32 mouse cellular contexts compared by ENCODE assay signal in the genomic region with DNA sequence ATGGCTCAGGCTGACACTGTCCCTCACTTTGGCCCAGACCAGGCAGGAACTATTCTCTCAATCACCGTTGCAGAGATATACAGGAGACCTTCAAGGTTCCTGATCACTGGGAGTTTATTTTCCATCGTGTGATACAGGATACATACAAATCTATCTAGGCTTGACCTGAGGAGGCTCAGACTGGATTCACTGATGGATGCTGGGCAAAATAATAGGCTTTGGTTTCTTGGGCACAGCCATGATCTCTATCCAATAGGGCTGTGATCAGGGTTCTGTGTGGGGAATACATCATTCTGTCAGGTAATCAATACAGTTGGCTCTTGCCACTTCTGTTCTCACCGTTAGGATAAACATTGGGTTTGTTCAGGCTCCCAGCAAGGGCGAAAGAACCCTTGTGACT.
"Had no signal": no experiment of that assay in that cellular context is flagged by ENCODE, and none has a peak within 500 bp of the region (broad histone marks: within the 10 kb centered on the region; RNA-seq: fewer than 3 reads in every experiment).

No protein-coding gene starts in this region.

- H3K9me3 ChIP-seq: limb, embryonic 10.5 days; limb, embryonic 12.5 days; limb, embryonic 13.5 days; limb, embryonic 15.5 days; liver, embryonic 12.5 days; liver, embryonic 13.5 days; liver, embryonic 15.5 days; lung, embryonic 15.5 days; megakaryocyte, embryonic 14.5 days; midbrain, embryonic 10.5 days; midbrain, embryonic 12.5 days; midbrain, embryonic 13.5 days; midbrain, embryonic 15.5 days; neural tube, embryonic 12.5 days had no signal

- H3K9ac ChIP-seq: limb, embryonic 12.5 days; limb, embryonic 13.5 days; limb, embryonic 15.5 days; liver, embryonic 12.5 days; liver, embryonic 13.5 days; liver, embryonic 14.5 days; liver, embryonic 15.5 days; liver, postnatal 0 days; lung, embryonic 14.5 days; lung, embryonic 15.5 days; midbrain, embryonic 12.5 days; midbrain, embryonic 13.5 days; midbrain, embryonic 15.5 days; neural tube, embryonic 12.5 days had no signal

- H3K27ac ChIP-seq: limb, embryonic 10.5 days; limb, embryonic 12.5 days; limb, embryonic 13.5 days; limb, embryonic 15.5 days; liver, embryonic 12.5 days; liver, embryonic 13.5 days; liver, embryonic 14.5 days; liver, embryonic 15.5 days; lung, embryonic 15.5 days; macrophage; midbrain, embryonic 10.5 days; midbrain, embryonic 12.5 days; midbrain, embryonic 13.5 days; midbrain, embryonic 15.5 days; neural tube, embryonic 12.5 days had no signal

- H3K27me3 ChIP-seq: limb, embryonic 12.5 days; limb, embryonic 13.5 days; limb, embryonic 15.5 days; liver, embryonic 12.5 days; liver, embryonic 13.5 days; liver, embryonic 15.5 days; lung, embryonic 15.5 days; midbrain, embryonic 12.5 days; midbrain, embryonic 13.5 days; midbrain, embryonic 15.5 days; neural tube, embryonic 12.5 days had no signal

- H3K4me3 ChIP-seq: limb, embryonic 10.5 days; limb, embryonic 12.5 days; limb, embryonic 13.5 days; limb, embryonic 15.5 days; liver, embryonic 12.5 days; liver, embryonic 13.5 days; liver, embryonic 15.5 days; lung, embryonic 15.5 days; megakaryocyte, embryonic 14.5 days; midbrain, embryonic 10.5 days; midbrain, embryonic 12.5 days; midbrain, embryonic 13.5 days; midbrain, embryonic 15.5 days; myocyte; neural tube, embryonic 12.5 days had no signal

- H3K36me3 ChIP-seq: limb, embryonic 10.5 days; limb, embryonic 12.5 days; limb, embryonic 13.5 days; liver, embryonic 12.5 days; liver, embryonic 13.5 days; liver, embryonic 15.5 days; lung, embryonic 15.5 days; midbrain, embryonic 15.5 days; neural tube, embryonic 12.5 days had no signal

- DNase-seq: left cerebral cortex, postnatal 4 days; liver; liver, embryonic 13.5 days; liver, postnatal 0 days; lung, adult 18-20 months; lung, adult 2 months; lung, embryonic 14.5 days; lung, postnatal 10 days; lung, postnatal 14 days; lung, postnatal 36 days; lung, postnatal 4 days; midbrain, embryonic 14.5 days had no signal

- H3K4me2 ChIP-seq: limb, embryonic 12.5 days; limb, embryonic 13.5 days; limb, embryonic 15.5 days; liver, embryonic 11.5 days; liver, embryonic 12.5 days; liver, embryonic 13.5 days; liver, embryonic 15.5 days; lung, embryonic 14.5 days; lung, embryonic 15.5 days; midbrain, embryonic 11.5 days; midbrain, embryonic 12.5 days; midbrain, embryonic 13.5 days; midbrain, embryonic 15.5 days; neural tube, embryonic 12.5 days had no signal

- H3K4me1 ChIP-seq: liver, embryonic 12.5 days; liver, embryonic 13.5 days; liver, embryonic 15.5 days; neural tube, embryonic 12.5 days had no signal

- ATAC-seq: liver, embryonic 12.5 days; liver, postnatal 0 days; lung, postnatal 0 days; midbrain, embryonic 13.5 days; midbrain, embryonic 15.5 days; midbrain, embryonic 16.5 days had no signal
